Mouse (Mus musculus): Measurements from ENCODE around the gene Zfp512. TPM values are rescaled to one million over a fixed set of nuclear protein-coding genes. Genes with fewer than 3 reads are reported as not detected.
"Not testable (repeated sequence)": the region's sequence is repeated elsewhere in the genome, so short reads cannot be mapped to it uniquely, and the experiment has no call there.

The Zfp512 gene
- total and polyA plus RNA-seq, 2 experiments from 2014 or later = 19.8 to 21.4 TPM

DNA sequence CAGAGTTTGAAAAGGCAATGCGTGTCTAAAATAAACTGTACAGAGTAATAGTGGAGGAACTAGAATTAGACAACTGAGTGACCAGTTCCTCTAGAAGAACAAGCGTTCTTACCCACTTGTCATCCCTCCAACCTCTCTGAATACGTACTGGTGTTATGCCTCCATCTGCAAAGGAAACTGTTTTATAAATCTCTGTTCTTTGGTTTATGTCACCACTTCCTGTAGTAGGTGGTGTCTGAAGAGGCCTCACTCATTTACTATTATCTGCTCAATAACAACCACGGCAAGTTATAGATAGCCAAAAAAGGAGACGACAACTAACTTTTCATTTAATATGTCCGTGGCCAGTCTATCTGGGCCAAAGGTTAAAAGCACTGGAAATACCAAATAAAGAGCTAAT is 68.3 kb downstream of the Zfp512 start:
- WGBS = 86% methylated on average over 6 of the region's 6 CpGs
- Histone ChIP-seq H3K9me3 (replicated peaks; ENCODE audit: control insufficient read depth, low read length) (no peaks in the 10 kb centered on the region), H3K9ac (replicated peaks; ENCODE audit: low read depth, low read length) (no peak overlapping the region), H3K4me1 (ENCODE audit: control insufficient read depth, insufficient read depth) (peaks cover 3% of the 10 kb centered on the region), H3K4me3 (ENCODE audit: low read depth, low read length) (no peak overlapping the region), H3K27me3 (ENCODE audit: control insufficient read depth, insufficient read depth, low read length) (no peaks in the 10 kb centered on the region), H3K27ac (ENCODE audit: low read depth) (no peak overlapping the region), H3K4me2 (ENCODE audit: low read depth, low read length) (no peak overlapping the region), H3K36me3 (replicated peaks; ENCODE audit: control insufficient read depth, insufficient read depth, low read length) (peaks cover 64% of the 10 kb centered on the region)
- no peak for TF ChIP-seq CTCF (IDR thresholded peaks at IDR 0.05; ENCODE audit: low read depth)
- TF ChIP-seq EP300 (IDR thresholded peaks at IDR 0.05; ENCODE audit: low read depth) = no peak
- no peak for ATAC-seq (ENCODE audit: insufficient read depth, low read depth)
- DNase-seq (ENCODE audit: low spot score) = no peak

DNA sequence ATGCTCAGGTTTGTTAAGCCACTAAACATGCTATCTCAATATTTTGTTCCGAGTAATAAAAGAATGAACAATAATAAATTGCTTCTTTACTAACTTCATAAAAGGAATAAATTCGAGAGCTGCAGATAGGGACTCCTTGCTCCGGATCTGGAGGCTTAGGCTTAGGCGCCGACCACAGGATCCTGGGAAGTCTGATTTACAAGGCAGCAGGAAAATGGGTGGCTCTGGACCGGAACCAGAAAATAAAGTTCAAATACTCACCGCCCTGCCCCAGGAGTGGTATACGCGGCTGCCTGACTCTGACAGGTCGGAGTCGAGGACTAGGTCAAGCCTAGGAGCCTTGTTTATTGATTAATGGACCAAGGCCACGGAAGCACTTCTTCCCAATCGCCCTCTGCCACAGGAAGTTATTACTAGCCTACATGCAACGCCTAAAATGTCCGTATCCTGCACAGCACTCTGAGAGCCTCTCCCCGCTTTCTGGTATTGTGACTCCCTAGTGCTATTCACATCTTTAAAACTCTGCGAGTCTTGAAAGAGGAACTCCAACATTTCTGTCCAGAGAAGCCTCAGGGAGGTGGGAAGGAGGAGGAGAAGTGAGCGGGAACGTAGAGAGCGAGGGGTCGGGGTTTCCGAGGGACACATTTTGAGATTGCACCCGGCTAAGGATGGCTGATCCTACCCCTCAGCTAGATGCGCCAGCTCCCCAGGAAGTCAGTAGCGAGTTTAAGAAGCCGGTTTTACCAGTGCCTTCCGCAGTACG is 74.3 kb downstream of the Zfp512 start, which contains the start of gene Slc4a1ap:
Slc4a1ap (plus strand) TSS at position 642 of the 763 bp plus-strand sequence.
- H3K4me3 ChIP-seq (ENCODE audit: low read depth, low read length) = peak within 1 kb of the TSS; percentile 92
- under 1% methylated on average over 28 of the region's 28 CpGs for WGBS
- H3K9me3 ChIP-seq (replicated peaks; ENCODE audit: control insufficient read depth, low read length) = no peaks in the 10 kb centered on the region
- H3K4me2 ChIP-seq (ENCODE audit: low read depth, low read length) = peak within 1 kb of the TSS; percentile 100
- ATAC-seq (ENCODE audit: insufficient read depth, low read depth) = peak; percentile 84
- peak within 1 kb of the TSS; percentile 78 for H3K9ac ChIP-seq (replicated peaks; ENCODE audit: low read depth, low read length)
- H3K27me3 ChIP-seq (ENCODE audit: control insufficient read depth, insufficient read depth, low read length) = no peaks in the 10 kb centered on the region
- peak; percentile 66 for DNase-seq (ENCODE audit: low spot score)
- H3K4me1 ChIP-seq (ENCODE audit: control insufficient read depth, insufficient read depth) = peaks cover 21% of the 10 kb centered on the region
- peak within 1 kb of the TSS; percentile 77 for H3K27ac ChIP-seq (ENCODE audit: low read depth)
- peaks cover 27% of the 10 kb centered on the region for H3K36me3 ChIP-seq (replicated peaks; ENCODE audit: control insufficient read depth, insufficient read depth, low read length)
- no peak for TF ChIP-seq EP300 (IDR thresholded peaks at IDR 0.05; ENCODE audit: low read depth)
- TF ChIP-seq CTCF (IDR thresholded peaks at IDR 0.05; ENCODE audit: low read depth) = no peak

GRCm38 (mm10) chr5:31527117-31527680 is 75.0 kb downstream of the Zfp512 start:
- H3K4me1 ChIP-seq (ENCODE audit: control insufficient read depth, insufficient read depth) = peaks cover 21% of the 10 kb centered on the region
- peak overlapping the region; percentile 77 for H3K27ac ChIP-seq (ENCODE audit: low read depth)
- no peak for DNase-seq (ENCODE audit: low spot score)

GRCm38 (mm10) chr5:31527707-31528106 is 75.5 kb downstream of the Zfp512 start, which contains the start of gene Supt7l:
TSS of gene Supt7l (minus strand) at chr5:31527807.
- 77% methylated on average over 11 of the region's 11 CpGs for WGBS

More at GRCm38 (mm10) chr5:31527117-31527680, 75.0 kb downstream of the Zfp512 start:
- H3K4me2 ChIP-seq (ENCODE audit: low read depth, low read length) = peak overlapping the region; percentile 100
- peak overlapping the region; percentile 92 for H3K4me3 ChIP-seq (ENCODE audit: low read depth, low read length)
- H3K9me3 ChIP-seq (replicated peaks; ENCODE audit: control insufficient read depth, low read length) = no peaks in the 10 kb centered on the region
- H3K27me3 ChIP-seq (ENCODE audit: control insufficient read depth, insufficient read depth, low read length) = no peaks in the 10 kb centered on the region
- ATAC-seq (ENCODE audit: insufficient read depth, low read depth) = peak; percentile 24; the same call in 1 of the 2 replicates
- TF ChIP-seq EP300 (IDR thresholded peaks at IDR 0.05; ENCODE audit: low read depth) (no peak), CTCF (IDR thresholded peaks at IDR 0.05; ENCODE audit: low read depth) (no peak)
- peak overlapping the region; percentile 78 for H3K9ac ChIP-seq (replicated peaks; ENCODE audit: low read depth, low read length)
- WGBS = 3% methylated on average over 40 of the region's 40 CpGs
- peaks cover 30% of the 10 kb centered on the region for H3K36me3 ChIP-seq (replicated peaks; ENCODE audit: control insufficient read depth, insufficient read depth, low read length)

DNA sequence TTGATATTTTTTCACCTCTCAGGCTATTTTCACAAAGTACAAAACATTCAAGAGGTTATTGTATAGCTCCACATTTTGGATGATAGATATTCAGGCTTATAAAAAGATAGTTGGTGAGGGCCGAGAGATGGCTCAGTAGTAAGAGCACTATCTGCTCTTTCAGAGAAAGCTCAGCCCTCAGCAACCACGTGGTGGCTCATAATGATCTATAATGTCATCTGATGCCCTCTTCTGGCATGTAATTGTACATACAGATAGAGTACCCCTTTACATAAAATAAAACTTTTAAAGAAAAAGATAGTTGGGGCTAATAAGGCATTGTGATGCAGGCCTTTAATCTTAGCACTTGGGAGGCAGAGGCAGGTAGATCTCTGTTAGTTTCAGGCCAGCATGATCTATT is 76.3 kb downstream of the Zfp512 start:
- Histone ChIP-seq H3K9me3 (replicated peaks; ENCODE audit: control insufficient read depth, low read length) (no peaks in the 10 kb centered on the region), H3K9ac (replicated peaks; ENCODE audit: low read depth, low read length) (no peak overlapping the region), H3K27ac (ENCODE audit: low read depth) (no peak overlapping the region), H3K27me3 (ENCODE audit: control insufficient read depth, insufficient read depth, low read length) (no peaks in the 10 kb centered on the region), H3K36me3 (replicated peaks; ENCODE audit: control insufficient read depth, insufficient read depth, low read length) (peaks cover 38% of the 10 kb centered on the region), H3K4me2 (ENCODE audit: low read depth, low read length) (no peak overlapping the region), H3K4me1 (ENCODE audit: control insufficient read depth, insufficient read depth) (peaks cover 21% of the 10 kb centered on the region), H3K4me3 (ENCODE audit: low read depth, low read length) (no peak overlapping the region)
- ATAC-seq (ENCODE audit: insufficient read depth, low read depth) = no peak
- WGBS = 48% methylated on average over 2 of the region's 2 CpGs
- no peak for TF ChIP-seq EP300 (IDR thresholded peaks at IDR 0.05; ENCODE audit: low read depth)
- TF ChIP-seq CTCF (IDR thresholded peaks at IDR 0.05; ENCODE audit: low read depth) = no peak
- no peak for DNase-seq (ENCODE audit: low spot score)

More at GRCm38 (mm10) chr5:31527707-31528106, 75.5 kb downstream of the Zfp512 start, which contains the start of gene Supt7l:
- not testable (repeated sequence) for H3K27me3 ChIP-seq (ENCODE audit: control insufficient read depth, insufficient read depth, low read length); H3K9me3 ChIP-seq (replicated peaks; ENCODE audit: control insufficient read depth, low read length); ATAC-seq (ENCODE audit: insufficient read depth, low read depth); DNase-seq (ENCODE audit: low spot score)
- Histone ChIP-seq H3K9ac (replicated peaks; ENCODE audit: low read depth, low read length) (peak within 1 kb of the TSS; percentile 78), H3K4me2 (ENCODE audit: low read depth, low read length) (peak within 1 kb of the TSS; percentile 100), H3K4me3 (ENCODE audit: low read depth, low read length) (peak within 1 kb of the TSS; percentile 92), H3K36me3 (replicated peaks; ENCODE audit: control insufficient read depth, insufficient read depth, low read length) (peaks cover 30% of the 10 kb centered on the region), H3K4me1 (ENCODE audit: control insufficient read depth, insufficient read depth) (peaks cover 21% of the 10 kb centered on the region), H3K27ac (ENCODE audit: low read depth) (peak within 1 kb of the TSS; percentile 77)

Other genes starting within 250 kb of the Zfp512 start
- gene Ppm1g, start 231.7 kb upstream of the Zfp512 start, total RNA-seq (2014; rRNA removed; ENCODE audit: low replicate concordance) = 48.7 and 51.7 TPM in 2 replicates
- 61.0 and 68.0 TPM in 2 replicates for gene Ppm1g, start 231.7 kb upstream of the Zfp512 start, polyA plus RNA-seq (2015; fragmentation: Nextera tagmentation; extraction: Ambion mirVana)
- gene Nrbp1, start 211.6 kb upstream of the Zfp512 start, total RNA-seq (2014; rRNA removed; ENCODE audit: low replicate concordance) = 120 and 124 TPM in 2 replicates
- gene Nrbp1, start 211.6 kb upstream of the Zfp512 start, polyA plus RNA-seq (2015; fragmentation: Nextera tagmentation; extraction: Ambion mirVana) = 100 and 104 TPM in 2 replicates
- not detected in 2 replicates for gene Gm9970, start 211.2 kb upstream of the Zfp512 start, total RNA-seq (2014; rRNA removed; ENCODE audit: low replicate concordance)
- gene Gm9970, start 211.2 kb upstream of the Zfp512 start, polyA plus RNA-seq (2015; fragmentation: Nextera tagmentation; extraction: Ambion mirVana) = 0.70 and 1.1 TPM in 2 replicates
- gene Krtcap3, start 200.7 kb upstream of the Zfp512 start, total RNA-seq (2014; rRNA removed; ENCODE audit: low replicate concordance) = 2.0 and 2.6 TPM in 2 replicates
- 1.7 and 2.7 TPM in 2 replicates for gene Krtcap3, start 200.7 kb upstream of the Zfp512 start, polyA plus RNA-seq (2015; fragmentation: Nextera tagmentation; extraction: Ambion mirVana)
- 30.3 and 40.9 TPM in 2 replicates for gene Ift172, start 161.3 kb upstream of the Zfp512 start, total RNA-seq (2014; rRNA removed; ENCODE audit: low replicate concordance)
- 14.6 and 16.5 TPM in 2 replicates for gene Ift172, start 161.3 kb upstream of the Zfp512 start, polyA plus RNA-seq (2015; fragmentation: Nextera tagmentation; extraction: Ambion mirVana)
- gene Fndc4, start 156.4 kb upstream of the Zfp512 start, total RNA-seq (2014; rRNA removed; ENCODE audit: low replicate concordance) = 21.2 and 27.4 TPM in 2 replicates
- 5.4 and 6.2 TPM in 2 replicates for gene Fndc4, start 156.4 kb upstream of the Zfp512 start, polyA plus RNA-seq (2015; fragmentation: Nextera tagmentation; extraction: Ambion mirVana)
- gene Gckr, start 155.0 kb upstream of the Zfp512 start, total RNA-seq (2014; rRNA removed; ENCODE audit: low replicate concordance) = 0.12 TPM in 1 of 2 replicates, not detected in the other
- 0.04 TPM in 1 of 2 replicates, not detected in the other for gene Gckr, start 155.0 kb upstream of the Zfp512 start, polyA plus RNA-seq (2015; fragmentation: Nextera tagmentation; extraction: Ambion mirVana)
- 0.04 TPM in 1 of 2 replicates, not detected in the other for gene 4930548H24Rik, start 33.3 kb downstream of the Zfp512 start, total RNA-seq (2014; rRNA removed; ENCODE audit: low replicate concordance)
- not detected in 2 replicates for gene 4930548H24Rik, start 33.3 kb downstream of the Zfp512 start, polyA plus RNA-seq (2015; fragmentation: Nextera tagmentation; extraction: Ambion mirVana)
- gene Gpn1, start 42.3 kb downstream of the Zfp512 start, total RNA-seq (2014; rRNA removed; ENCODE audit: low replicate concordance) = 14.4 and 31.3 TPM in 2 replicates
- 27.6 and 29.1 TPM in 2 replicates for gene Gpn1, start 42.3 kb downstream of the Zfp512 start, polyA plus RNA-seq (2015; fragmentation: Nextera tagmentation; extraction: Ambion mirVana)
- 7.6 and 19.9 TPM in 2 replicates for gene Slc4a1ap, start 74.6 kb downstream of the Zfp512 start, total RNA-seq (2014; rRNA removed; ENCODE audit: low replicate concordance)
- gene Slc4a1ap, start 74.6 kb downstream of the Zfp512 start, polyA plus RNA-seq (2015; fragmentation: Nextera tagmentation; extraction: Ambion mirVana) = 14.3 and 14.4 TPM in 2 replicates
- 21.9 and 23.7 TPM in 2 replicates for gene Supt7l, start 75.4 kb downstream of the Zfp512 start, total RNA-seq (2014; rRNA removed; ENCODE audit: low replicate concordance)
- gene Supt7l, start 75.4 kb downstream of the Zfp512 start, polyA plus RNA-seq (2015; fragmentation: Nextera tagmentation; extraction: Ambion mirVana) = 12.1 and 13.5 TPM in 2 replicates
- gene Mrpl33, start 144.5 kb downstream of the Zfp512 start, total RNA-seq (2014; rRNA removed; ENCODE audit: low replicate concordance) = 272 and 275 TPM in 2 replicates
- gene Mrpl33, start 144.5 kb downstream of the Zfp512 start, polyA plus RNA-seq (2015; fragmentation: Nextera tagmentation; extraction: Ambion mirVana) = 627 and 634 TPM in 2 replicates
- gene Rbks, start 245.2 kb downstream of the Zfp512 start, total RNA-seq (2014; rRNA removed; ENCODE audit: low replicate concordance) = 0.53 and 0.58 TPM in 2 replicates
- gene Rbks, start 245.2 kb downstream of the Zfp512 start, polyA plus RNA-seq (2015; fragmentation: Nextera tagmentation; extraction: Ambion mirVana) = 9.1 and 9.4 TPM in 2 replicates
- 46.5 and 51.3 TPM in 2 replicates for gene Babam2, start 245.3 kb downstream of the Zfp512 start, total RNA-seq (2014; rRNA removed; ENCODE audit: low replicate concordance)
- gene Babam2, start 245.3 kb downstream of the Zfp512 start, polyA plus RNA-seq (2015; fragmentation: Nextera tagmentation; extraction: Ambion mirVana) = 39.1 and 39.5 TPM in 2 replicates